Comparison of ENCODE assay signal across 8 mouse cellular contexts in the genomic region with DNA sequence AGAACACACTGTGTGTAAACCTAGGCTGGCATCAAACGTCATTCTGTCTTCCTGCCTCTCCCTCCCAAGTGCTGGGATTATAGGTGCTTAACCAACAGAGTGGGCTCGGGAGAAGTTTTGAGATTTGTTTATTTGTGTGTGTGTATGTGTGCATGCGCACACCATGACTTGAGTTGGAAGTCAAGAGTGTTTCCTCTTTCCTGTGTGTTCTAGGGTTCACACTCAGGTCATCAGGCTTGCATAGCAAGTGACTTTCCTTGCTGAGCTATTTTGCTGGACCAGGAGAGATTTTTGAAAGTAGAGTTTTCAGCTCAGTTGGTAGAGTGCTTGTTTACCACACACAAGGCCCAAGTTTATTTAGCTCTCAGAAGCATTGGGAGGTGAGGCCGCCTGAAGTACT. TPM values are rescaled to one million over a fixed set of nuclear protein-coding genes. Genes with fewer than 3 reads are reported as not detected.
DNase-seq lines count a peak whose midpoint lies in the region; ATAC-seq and TF ChIP-seq lines count a peak whose summit lies in the region.

No protein-coding gene starts in this region.

- no peak for TF ChIP-seq POLR2A in CH12.LX (IDR thresholded peaks at IDR 0.05; ENCODE audit: low read depth, low read length)

- no peaks in the 10 kb centered on the region for H3K9me3 ChIP-seq in CH12.LX (replicated peaks; ENCODE audit: low read length)
- no peaks in the 10 kb centered on the region for H3K9me3 ChIP-seq in embryonic facial prominence, embryonic 14.5 days (ENCODE audit: control insufficient read depth, low read length)
- H3K9me3 ChIP-seq in megakaryocyte, embryonic 14.5 days: no peaks in the 10 kb centered on the region

- DNase-seq in CH12.LX (ENCODE audit: extremely low read depth): no peak
- DNase-seq in embryonic facial prominence, embryonic 14.5 days (ENCODE audit: low spot score): no peak
- DNase-seq in kidney, adult 9 months: peak; percentile 31
- DNase-seq in right cerebral cortex, postnatal 36 days (ENCODE audit: low spot score in 2 of 2): no peak
- DNase-seq in layer of hippocampus, postnatal 10 days (ENCODE audit: low spot score in 2 of 2): no peak
- no peak for DNase-seq in left cerebral cortex, postnatal 25 days (ENCODE audit: low spot score in 2 of 2)

- H3K27me3 ChIP-seq in CH12.LX (replicated peaks): no peaks in the 10 kb centered on the region
- no peaks in the 10 kb centered on the region for H3K27me3 ChIP-seq in embryonic facial prominence, embryonic 14.5 days (replicated peaks; ENCODE audit: control insufficient read depth, insufficient read depth, low read length)
- H3K27me3 ChIP-seq in megakaryocyte, embryonic 14.5 days (replicated peaks): no peaks in the 10 kb centered on the region

- no peak overlapping the region for H3K4me3 ChIP-seq in CH12.LX (replicated peaks in 1 of 3; ENCODE audit: low read depth in 2 of 3, low read length in 2 of 3, poor library complexity in 1 of 3)
- H3K4me3 ChIP-seq in embryonic facial prominence, embryonic 14.5 days (ENCODE audit: low read depth, low read length): peak overlapping the region; percentile 3; the same call in 1 of the 2 replicates
- H3K4me3 ChIP-seq in megakaryocyte, embryonic 14.5 days (replicated peaks): peak overlapping the region; percentile 88

- no peak for ATAC-seq in embryonic facial prominence, embryonic 14.5 days (ENCODE audit: low read depth)
- ATAC-seq in inflammation-experienced regulatory T-cells, adult 6 months: no peak

- WGBS in embryonic facial prominence, embryonic 14.5 days: 55% methylated on average over 4 of the region's 4 CpGs

- no peak for TF ChIP-seq CTCF in CH12.LX (conservative IDR thresholded peaks at IDR 0.05 in 1 of 2, IDR thresholded peaks at IDR 0.05 in 1 of 2; ENCODE audit: low read depth in 2 of 2, low read length in 2 of 2)

- intact Hi-C loops in left cerebral cortex, postnatal 25 days (cut with DNase I): no loop called here

- H3K9ac ChIP-seq in CH12.LX (ENCODE audit: insufficient read depth, low read depth): no peak overlapping the region
- no peak overlapping the region for H3K9ac ChIP-seq in embryonic facial prominence, embryonic 14.5 days (ENCODE audit: low read depth, low read length)

- dilution Hi-C loops in CH12.LX (cut with MboI; ENCODE audit: extremely low pct_ligation_motif_present, extremely low pct_unique_long_range_greater_than_20kb, low sequenced_read_pairs): no loop called here

- H3K79me2 ChIP-seq in CH12.LX (replicated peaks; ENCODE audit: control insufficient read depth, extremely low read depth, insufficient read depth, poor library complexity, severe bottlenecking): peaks cover 36% of the 10 kb centered on the region

- in situ Hi-C loops in CH12.LX (cut with MboI; ENCODE audit: low pct_ligation_motif_present, low pct_unique_long_range_greater_than_20kb, low sequenced_read_pairs): no loop called here

- no peak for TF ChIP-seq EP300 in CH12.LX (IDR thresholded peaks at IDR 0.05; ENCODE audit: low read length)

- H3K27ac ChIP-seq in CH12.LX (ENCODE audit: insufficient read depth, low read depth): no peak overlapping the region
- H3K27ac ChIP-seq in embryonic facial prominence, embryonic 14.5 days (replicated peaks; ENCODE audit: low read depth, low read length): no peak overlapping the region

- peaks cover 5 to 34% of the 10 kb centered on the region in 2 experiments for H3K4me1 ChIP-seq in CH12.LX (ENCODE audit: control insufficient read depth in 1 of 2, insufficient read depth in 2 of 2)
- peaks cover 15% of the 10 kb centered on the region for H3K4me1 ChIP-seq in embryonic facial prominence, embryonic 14.5 days (ENCODE audit: control insufficient read depth, insufficient read depth, low read length)
- peaks cover 53% of the 10 kb centered on the region for H3K4me1 ChIP-seq in megakaryocyte, embryonic 14.5 days

- no peak for TF ChIP-seq RAD21 in CH12.LX (IDR thresholded peaks at IDR 0.05; ENCODE audit: low read depth, low read length)

- peak overlapping the region; percentile 59 for H3K4me2 ChIP-seq in CH12.LX (ENCODE audit: insufficient read depth, low read depth, poor library complexity, severe bottlenecking)
- H3K4me2 ChIP-seq in embryonic facial prominence, embryonic 14.5 days (ENCODE audit: low read depth, low read length): peak overlapping the region; percentile 58

- H3K36me3 ChIP-seq in CH12.LX (replicated peaks in 1 of 2; ENCODE audit: control insufficient read depth in 1 of 2, insufficient read depth in 1 of 2, low read length in 1 of 2): peaks cover 13 to 23% of the 10 kb centered on the region in 2 experiments
- H3K36me3 ChIP-seq in embryonic facial prominence, embryonic 14.5 days (ENCODE audit: control insufficient read depth, insufficient read depth, low read length): peaks cover 25% of the 10 kb centered on the region
- H3K36me3 ChIP-seq in megakaryocyte, embryonic 14.5 days (replicated peaks; ENCODE audit: low read length): peaks cover 39% of the 10 kb centered on the region

TF ChIP-seq in CH12.LX, 34 proteins besides CTCF, POLR2A, EP300 and RAD21:
- TF ChIP-seq ZKSCAN1 (IDR thresholded peaks at IDR 0.05; ENCODE audit: borderline replicate concordance, low read depth, low read length) (no peak), USF1 (IDR thresholded peaks at IDR 0.05; ENCODE audit: low read depth, low read length) (no peak), UBTF (IDR thresholded peaks at IDR 0.05; ENCODE audit: low read depth, low read length) (no peak), MEF2A (IDR thresholded peaks at IDR 0.05; ENCODE audit: borderline replicate concordance, low read depth, low read length) (no peak), ELF1 (IDR thresholded peaks at IDR 0.05; ENCODE audit: low read depth, low read length) (no peak), MYC (IDR thresholded peaks at IDR 0.05; ENCODE audit: low read depth, low read length) (no peak), GABPA (IDR thresholded peaks at IDR 0.05; ENCODE audit: insufficient replicate concordance, low read depth, low read length) (no peak), ZMIZ1 (IDR thresholded peaks at IDR 0.05; ENCODE audit: low read depth, low read length) (no peak), ETS1 (conservative IDR thresholded peaks at IDR 0.05; ENCODE audit: low read depth, low read length) (no peak)

RNA-seq across cellular contexts. Expression of a gene that starts 1.8 kb away (rescaled TPM):
- total RNA-seq in CH12.LX (2012; rRNA removed) (28.5 and 31.1 TPM in 2 replicates), CH12.LX (2014; rRNA removed) (46.6 and 51.4 TPM in 2 replicates)
- 23.0 and 25.3 TPM in 2 replicates for polyA plus RNA-seq in CH12.LX (2012; ENCODE audit: insufficient read length, low read depth)
- polyA plus RNA-seq in embryonic facial prominence, embryonic 14.5 days (2014; fragmentation: Nextera tagmentation; extraction: Ambion mirVana): 45.4 and 48.8 TPM in 2 replicates
- polyA plus RNA-seq in megakaryocyte, embryonic 14.5 days (2012; ENCODE audit: insufficient read depth, low replicate concordance): 1.2 and 1.4 TPM in 2 replicates
- total RNA-seq in layer of hippocampus, postnatal 10 days (2021): 10 to 100 TPM; 36.0 to 40.0 TPM
- 10 to 100 TPM; 52.0 to 52.1 TPM for total RNA-seq in left cerebral cortex, postnatal 25 days (2021)
- polyA plus RNA-seq in inflammation-experienced regulatory T-cells, adult 6 months (2017; shearing (Covaris generic)): 10 to 100 TPM; 52.0 to 68.2 (median 58.8) TPM

Comparison
In these comparisons a context has a peak if more than half of its experiments do, and no peak if none do; other contexts are left out.
1. H3K4me3 ChIP-seq: peak in embryonic facial prominence, embryonic 14.5 days (single experiment) and megakaryocyte, embryonic 14.5 days (single experiment); none in CH12.LX (0 of 3).
2. RNA of a gene that starts 1.8 kb away (polyA plus RNA-seq): 52.0 to 68.2 TPM in inflammation-experienced regulatory T-cells, adult 6 months, 45.4 to 48.8 TPM in embryonic facial prominence, embryonic 14.5 days and 23.0 to 25.3 TPM in CH12.LX; 1.2 to 1.4 TPM in megakaryocyte, embryonic 14.5 days; every median in the first group is over 10 times any median in the second.